In the genomic region with DNA sequence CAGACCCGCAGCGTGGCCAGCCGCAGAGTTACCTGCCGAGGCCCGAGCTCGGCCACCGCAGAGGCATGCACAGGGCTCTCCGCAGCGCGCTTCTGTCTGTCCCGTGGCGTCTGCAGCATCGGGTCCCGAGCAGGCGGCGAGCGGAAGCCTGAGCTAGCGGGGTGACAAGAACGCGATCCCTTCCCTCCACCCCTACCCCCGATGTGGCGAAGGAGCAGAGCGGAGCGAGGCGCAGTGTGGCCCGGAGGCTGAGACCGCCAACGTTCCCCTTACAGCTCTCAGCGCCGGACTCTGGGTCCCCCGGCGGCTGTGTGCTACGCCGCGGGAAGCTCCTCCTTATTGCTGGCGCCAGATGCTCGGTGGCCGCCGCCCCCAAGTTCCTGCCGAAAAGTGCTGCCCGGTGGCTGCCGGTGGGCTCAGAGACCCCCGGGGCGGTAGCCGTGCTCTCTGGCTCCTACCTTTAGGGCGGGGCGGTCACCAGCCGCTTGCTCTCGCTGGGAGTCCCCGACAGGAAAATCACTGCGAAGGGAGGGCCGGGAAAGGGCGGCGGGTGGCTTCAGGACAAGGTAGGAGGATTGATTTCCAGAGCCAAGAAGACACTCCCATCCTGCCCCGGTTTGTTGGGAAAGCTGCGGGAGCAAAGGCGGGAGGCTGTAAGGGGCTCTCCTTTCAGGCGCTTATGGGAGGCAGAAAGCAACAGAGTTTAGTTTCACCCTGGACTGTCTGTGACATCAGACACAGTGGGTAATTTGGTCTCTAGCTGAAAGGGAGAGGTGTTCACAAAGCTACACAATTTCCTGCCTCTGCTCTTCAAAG, we compare ENCODE assay signal across 8 mouse cellular contexts. TPM values are rescaled to one million over a fixed set of nuclear protein-coding genes. Genes with fewer than 3 reads are reported as not detected.
DNase-seq lines count a peak whose midpoint lies in the region; ATAC-seq and TF ChIP-seq lines count a peak whose summit lies in the region.

No protein-coding gene starts in this region.

- H3K27me3 ChIP-seq in C2C12 (ENCODE audit: control insufficient read depth, insufficient read depth, insufficient read length), result no peaks in the 10 kb centered on the region
- no peaks in the 10 kb centered on the region for H3K27me3 ChIP-seq in embryonic facial prominence, embryonic 14.5 days (replicated peaks; ENCODE audit: control insufficient read depth, insufficient read depth, low read length)
- no peaks in the 10 kb centered on the region for H3K27me3 ChIP-seq in kidney, adult 2 months (replicated peaks; ENCODE audit: control insufficient read depth, insufficient read depth, low read length)
- H3K27me3 ChIP-seq in liver, embryonic 16.5 days (ENCODE audit: control insufficient read depth, insufficient read depth, low read depth, low read length), result no peaks in the 10 kb centered on the region; the same call in 1 of the 2 replicates
- H3K27me3 ChIP-seq in neural tube, embryonic 12.5 days (replicated peaks), result peaks cover 4% of the 10 kb centered on the region; the same call in 1 of the 2 replicates
- no peaks in the 10 kb centered on the region for H3K27me3 ChIP-seq in stomach, postnatal 0 days (ENCODE audit: control insufficient read depth, insufficient read depth, low read length)

- peak overlapping the region; percentile 22 for H3ac ChIP-seq in C2C12 (ENCODE audit: control insufficient read depth, insufficient read length, low read depth)

- H3K4me2 ChIP-seq in embryonic facial prominence, embryonic 14.5 days (ENCODE audit: low read depth, low read length), result peak overlapping the region; percentile 73
- peak overlapping the region; percentile 80 for H3K4me2 ChIP-seq in liver, embryonic 16.5 days (ENCODE audit: low read depth, low read length)
- H3K4me2 ChIP-seq in neural tube, embryonic 12.5 days (replicated peaks), result peak overlapping the region; percentile 96
- H3K4me2 ChIP-seq in stomach, postnatal 0 days (replicated peaks; ENCODE audit: low read depth), result peak overlapping the region; percentile 96

- no peak for TF ChIP-seq CTCF in C2C12 (IDR thresholded peaks at IDR 0.05; ENCODE audit: control insufficient read depth, insufficient read depth, insufficient read length)
- TF ChIP-seq CTCF in kidney, adult 2 months (conservative IDR thresholded peaks at IDR 0.05; ENCODE audit: insufficient read depth, insufficient read length, low read depth, low read length), result no peak
- TF ChIP-seq CTCF in stomach, postnatal 0 days (IDR thresholded peaks at IDR 0.05; ENCODE audit: low read depth), result no peak

- peak overlapping the region; percentile 81 for H3K9ac ChIP-seq in embryonic facial prominence, embryonic 14.5 days (ENCODE audit: low read depth, low read length)
- H3K9ac ChIP-seq in liver, embryonic 16.5 days (ENCODE audit: low read depth, low read length), result peak overlapping the region; percentile 91
- peak overlapping the region; percentile 75 for H3K9ac ChIP-seq in neural tube, embryonic 12.5 days
- peak overlapping the region; percentile 78 for H3K9ac ChIP-seq in stomach, postnatal 0 days (ENCODE audit: low read length)

- H3K79me2 ChIP-seq in C2C12 (ENCODE audit: control insufficient read depth, insufficient read depth), result no peaks in the 10 kb centered on the region

- DNase-seq in adrenal gland, postnatal 36 days, result peak; percentile 74 to 76
- peak; percentile 64 for DNase-seq in embryonic facial prominence, embryonic 14.5 days (ENCODE audit: low spot score)
- peak; percentile 86 for DNase-seq in heart, adult 8-10 months (ENCODE audit: low spot score)
- peak; percentile 89 for DNase-seq in kidney, adult 2 months
- peak; percentile 65 for DNase-seq in stomach, postnatal 0 days (ENCODE audit: low spot score)

- ATAC-seq in embryonic facial prominence, embryonic 14.5 days (ENCODE audit: low read depth), result peak; percentile 90
- peak; percentile 62 for ATAC-seq in liver, embryonic 16.5 days (ENCODE audit: low read depth)
- peak; percentile 88 for ATAC-seq in neural tube, embryonic 12.5 days (ENCODE audit: low FRiP score, low read depth)
- peak; percentile 82 for ATAC-seq in stomach, postnatal 0 days (ENCODE audit: low FRiP score, low TSS enrichment)

- no peaks in the 10 kb centered on the region for H3K79me3 ChIP-seq in C2C12 (ENCODE audit: low read depth)

- TF ChIP-seq EP300 in stomach, postnatal 0 days (optimal IDR thresholded peaks at IDR 0.05), result no peak

- H3K4me3 ChIP-seq in C2C12 (ENCODE audit: insufficient read depth, poor library complexity, severe bottlenecking), result peak overlapping the region; percentile 23
- H3K4me3 ChIP-seq in embryonic facial prominence, embryonic 14.5 days (ENCODE audit: low read depth, low read length), result peak overlapping the region; percentile 78
- peak overlapping the region; percentile 96 for H3K4me3 ChIP-seq in kidney, adult 2 months (ENCODE audit: insufficient read depth, low read depth, low read length)
- H3K4me3 ChIP-seq in liver, embryonic 16.5 days (ENCODE audit: low read depth, low read length), result peak overlapping the region; percentile 84
- H3K4me3 ChIP-seq in neural tube, embryonic 12.5 days, result peak overlapping the region; percentile 71
- H3K4me3 ChIP-seq in stomach, postnatal 0 days (ENCODE audit: low read depth, low read length), result peak overlapping the region; percentile 72

- H3K9me3 ChIP-seq in embryonic facial prominence, embryonic 14.5 days (ENCODE audit: control insufficient read depth, low read length), result peaks cover 10% of the 10 kb centered on the region
- no peaks in the 10 kb centered on the region for H3K9me3 ChIP-seq in liver, embryonic 16.5 days (replicated peaks; ENCODE audit: control insufficient read depth, low read length)
- H3K9me3 ChIP-seq in neural tube, embryonic 12.5 days, result 0 out of 2 replicates have a peak, but pooled peaks cover 7% of the 10 kb centered on the region
- H3K9me3 ChIP-seq in stomach, postnatal 0 days (ENCODE audit: control insufficient read depth, low read length), result no peaks in the 10 kb centered on the region

- H3K27ac ChIP-seq in embryonic facial prominence, embryonic 14.5 days (replicated peaks; ENCODE audit: low read depth, low read length), result peak overlapping the region; percentile 77
- peak overlapping the region; percentile 94 for H3K27ac ChIP-seq in kidney, adult 2 months (ENCODE audit: insufficient read depth, low read depth, low read length)
- H3K27ac ChIP-seq in liver, embryonic 16.5 days (ENCODE audit: low read length), result peak overlapping the region; percentile 54
- H3K27ac ChIP-seq in neural tube, embryonic 12.5 days, result peak overlapping the region; percentile 6; the same call in 1 of the 2 replicates
- H3K27ac ChIP-seq in stomach, postnatal 0 days (replicated peaks), result peak overlapping the region; percentile 78

- 0% methylated on average over 26 of the region's 58 CpGs for WGBS in embryonic facial prominence, embryonic 14.5 days
- WGBS in kidney, adult 2 months, result under 1% methylated on average over 58 of the region's 58 CpGs
- WGBS in liver, embryonic 16.5 days (ENCODE audit: insufficient replicate concordance), result under 1% methylated on average over 58 of the region's 58 CpGs
- WGBS in neural tube, embryonic 12.5 days, result under 1% methylated on average over 58 of the region's 58 CpGs
- WGBS in stomach, postnatal 0 days, result under 1% methylated on average over 58 of the region's 58 CpGs

- no peaks in the 10 kb centered on the region for H3K4me1 ChIP-seq in embryonic facial prominence, embryonic 14.5 days (ENCODE audit: control insufficient read depth, insufficient read depth, low read length)
- no peaks in the 10 kb centered on the region; the same call in 1 of the 2 replicates for H3K4me1 ChIP-seq in kidney, adult 2 months (ENCODE audit: control insufficient read depth, insufficient read depth, low read length)
- H3K4me1 ChIP-seq in liver, embryonic 16.5 days (ENCODE audit: control insufficient read depth, low read depth, low read length), result peaks cover 53% of the 10 kb centered on the region
- H3K4me1 ChIP-seq in neural tube, embryonic 12.5 days, result no peaks in the 10 kb centered on the region
- no peaks in the 10 kb centered on the region for H3K4me1 ChIP-seq in stomach, postnatal 0 days (replicated peaks; ENCODE audit: control insufficient read depth, insufficient read depth)

- no peaks in the 10 kb centered on the region for H3K36me3 ChIP-seq in C2C12 (ENCODE audit: control insufficient read depth, insufficient read depth)
- no peaks in the 10 kb centered on the region for H3K36me3 ChIP-seq in embryonic facial prominence, embryonic 14.5 days (ENCODE audit: control insufficient read depth, insufficient read depth, low read length)
- no peaks in the 10 kb centered on the region for H3K36me3 ChIP-seq in kidney, adult 2 months (ENCODE audit: control insufficient read depth, insufficient read depth, low read length)
- H3K36me3 ChIP-seq in liver, embryonic 16.5 days (ENCODE audit: control insufficient read depth, insufficient read depth), result no peaks in the 10 kb centered on the region
- no peaks in the 10 kb centered on the region for H3K36me3 ChIP-seq in neural tube, embryonic 12.5 days
- H3K36me3 ChIP-seq in stomach, postnatal 0 days (ENCODE audit: control insufficient read depth, insufficient read depth, low read length), result no peaks in the 10 kb centered on the region

- TF ChIP-seq POLR2A in kidney, adult 2 months (IDR thresholded peaks at IDR 0.05; ENCODE audit: low read depth, low read length), result no peak

TF ChIP-seq in C2C12, 6 proteins besides CTCF, POLR2A, EP300 and RAD21:
- no peak for TF ChIP-seq MAX (IDR thresholded peaks at IDR 0.05)
- no peak for TF ChIP-seq CEBPB (IDR thresholded peaks at IDR 0.05; ENCODE audit: low read depth)
- TF ChIP-seq MYOG (IDR thresholded peaks at IDR 0.05; ENCODE audit: control insufficient read depth, extremely low read depth, insufficient read length), result no peak
- TF ChIP-seq MYOD1 (IDR thresholded peaks at IDR 0.05; ENCODE audit: control insufficient read depth, insufficient read length, low read depth), result no peak
- TF ChIP-seq USF1 (IDR thresholded peaks at IDR 0.05; ENCODE audit: low read depth), result no peak
- TF ChIP-seq FOSL1 (IDR thresholded peaks at IDR 0.05; ENCODE audit: insufficient read depth, low read length, poor library complexity, severe bottlenecking), result no peak

RNA-seq across cellular contexts. Expression of a gene that starts 0.8 kb away (rescaled TPM):
- 0.34 TPM for polyA plus RNA-seq in C2C12 (2012; fragmentation: generic; extraction: Trizol)
- total RNA-seq in adrenal gland, postnatal 36 days (2021), result 10 to 100 TPM; 30.3 to 38.5 TPM
- polyA plus RNA-seq in embryonic facial prominence, embryonic 14.5 days (2014; fragmentation: Nextera tagmentation; extraction: Ambion mirVana), result 12.8 and 14.0 TPM in 2 replicates
- total RNA-seq in heart, adult 8-10 months (2022), result 10 to 100 TPM; 38.1 to 49.1 (median 44.8) TPM
- polyA plus RNA-seq in kidney, adult 2 months (2012; rRNA removed), result 32.5 and 36.6 TPM in 2 replicates
- 25.1 and 25.7 TPM in 2 replicates for polyA plus RNA-seq in liver, embryonic 16.5 days (2015; fragmentation: Nextera tagmentation; extraction: Ambion mirVana)
- polyA plus RNA-seq in neural tube, embryonic 12.5 days (2016; fragmentation: Nextera tagmentation; extraction: Ambion mirVana), result 6.8 and 7.4 TPM in 2 replicates
- polyA plus RNA-seq in stomach, postnatal 0 days (2015; fragmentation: Nextera tagmentation; extraction: Ambion mirVana), result 7.1 and 8.0 TPM in 2 replicates

Comparison
In these comparisons a context has a peak if more than half of its experiments do, and no peak if none do; other contexts are left out.
1. Peak in every context shown above with its lines: DNase-seq, ATAC-seq, H3K4me3 ChIP-seq and H3K27ac ChIP-seq.
2. H3K4me3 ChIP-seq: peak in every context shown above with its lines; median percentile 96 in kidney, adult 2 months; 84 in liver, embryonic 16.5 days; 78 in embryonic facial prominence, embryonic 14.5 days; 72 in stomach, postnatal 0 days; 71 in neural tube, embryonic 12.5 days; 23 in C2C12.
3. H3K27ac ChIP-seq: peak in every context shown above with its lines; median percentile 94 in kidney, adult 2 months; 78 in stomach, postnatal 0 days; 77 in embryonic facial prominence, embryonic 14.5 days; 54 in liver, embryonic 16.5 days; 6 in neural tube, embryonic 12.5 days.